Mouse (Mus musculus): Measurements from ENCODE around the gene Sirt7. TPM values are rescaled to one million over a fixed set of nuclear protein-coding genes. Genes with fewer than 3 reads are reported as not detected.

Sirt7 gene
- total RNA-seq, 2 experiments from 2014 or later: 4.5 TPM

DNA sequence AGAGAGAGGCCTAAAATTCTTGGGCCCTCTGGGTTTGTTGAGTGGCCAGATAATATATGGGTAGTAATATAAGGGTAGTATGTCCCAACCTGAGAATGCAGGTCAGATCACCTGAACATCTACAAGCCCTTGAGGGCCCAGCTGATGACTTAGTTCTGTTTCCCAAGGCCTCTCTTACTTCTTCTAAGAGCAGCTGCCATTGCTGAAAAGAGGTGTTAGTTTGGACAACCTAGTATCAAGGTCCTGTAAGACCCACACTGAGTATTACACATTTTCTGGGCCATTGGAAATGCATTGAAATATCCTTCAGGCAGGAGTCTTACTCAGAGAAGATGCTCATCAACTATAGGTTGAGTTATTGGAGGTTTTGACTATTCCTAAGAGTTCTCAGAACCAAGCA, 49.1 kb downstream of the Sirt7 start:
- DNase-seq: no peak
- intact Hi-C loops (cut with DNase I): loop anchor here (2.0 to 5.0 kb wide), 2 partner anchors 33 to 36 kb away; no protein-coding TSS in a partner anchor

DNA sequence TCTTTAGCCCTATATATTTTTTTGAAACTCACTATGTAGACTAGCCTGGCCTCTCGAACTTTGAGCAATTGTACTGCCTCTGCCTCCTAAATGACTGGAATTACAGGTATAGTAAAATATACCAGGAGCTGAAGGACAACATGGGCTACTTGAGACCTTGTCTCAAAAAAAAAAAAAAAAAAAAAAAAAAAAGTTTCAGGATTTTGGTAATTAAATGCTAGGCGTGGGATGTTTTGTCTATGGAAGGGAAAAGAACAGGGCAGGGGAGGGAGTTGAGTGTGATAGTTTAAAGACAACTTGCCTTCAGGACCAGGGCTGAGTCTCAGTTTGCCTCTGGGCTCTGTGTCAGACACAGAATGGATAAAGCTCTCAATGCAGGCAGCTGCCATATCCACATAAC, 50.0 kb downstream of the Sirt7 start:
- no peak for DNase-seq
- intact Hi-C loops (cut with DNase I): loop anchor here (2.0 to 5.0 kb wide), 2 partner anchors 32 to 37 kb away; no protein-coding TSS in a partner anchor

- DNase-seq: no peak
- intact Hi-C loops (cut with DNase I): loop anchor here (2.0 kb wide), 1 partner anchor 31 kb away; no protein-coding TSS in a partner anchor
These were observed 50.8 kb downstream of the Sirt7 start for GRCm38 (mm10) chr11:120574278-120574600.

GRCm38 (mm10) chr11:120573585-120574277, 51.3 kb downstream of the Sirt7 start:
- no peak for DNase-seq
- intact Hi-C loops (cut with DNase I): loop anchor here (2.0 kb wide), 1 partner anchor 31 kb away; no protein-coding TSS in a partner anchor

DNA sequence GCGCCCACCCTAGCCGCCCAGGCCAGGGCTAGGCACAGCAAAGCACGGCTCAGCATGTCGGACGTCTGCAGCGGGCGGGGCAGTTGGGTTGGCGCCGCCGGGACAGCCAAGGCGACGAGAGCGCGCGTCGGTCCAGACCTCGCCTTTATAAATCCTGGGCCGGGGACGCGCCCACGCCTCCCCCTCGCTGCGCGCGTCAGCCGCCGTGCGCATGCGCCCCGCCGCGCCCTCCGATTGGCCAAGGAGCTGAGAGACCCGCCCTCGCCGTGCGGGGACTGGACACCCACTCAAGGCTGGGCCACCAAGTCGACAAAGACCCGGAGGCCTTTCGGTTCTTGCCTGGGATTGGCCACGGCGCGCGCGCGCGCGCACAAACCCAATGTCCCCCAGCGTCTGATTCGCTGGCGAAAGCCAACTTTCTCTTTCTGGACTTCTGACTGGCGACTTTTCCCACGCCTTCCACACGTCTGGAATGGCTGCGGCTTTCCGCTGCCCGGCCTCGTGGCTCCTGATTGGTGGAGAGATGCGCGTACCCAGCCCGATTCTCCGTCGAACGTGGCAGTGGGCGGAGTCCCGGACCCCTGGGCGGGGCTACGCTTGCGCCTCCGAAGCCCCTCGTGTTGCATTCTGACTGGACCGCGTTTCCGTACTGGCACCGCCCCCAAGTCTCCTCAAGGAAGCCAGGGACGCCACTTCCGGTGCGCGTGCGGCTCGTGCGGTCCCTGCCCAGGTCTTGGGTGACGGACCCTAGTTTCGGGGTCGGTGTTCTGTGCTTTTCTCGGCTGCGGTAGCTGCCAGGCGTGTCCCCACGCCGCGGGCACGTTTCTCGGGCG, 52.1 kb downstream of the Sirt7 start, which contains the start of gene P4hb:
P4hb (minus strand) TSS at position 502 of the 833 bp plus-strand sequence.
- intact Hi-C loops (cut with DNase I): no loop called here
- DNase-seq: peak; percentile 99 to 100

DNA sequence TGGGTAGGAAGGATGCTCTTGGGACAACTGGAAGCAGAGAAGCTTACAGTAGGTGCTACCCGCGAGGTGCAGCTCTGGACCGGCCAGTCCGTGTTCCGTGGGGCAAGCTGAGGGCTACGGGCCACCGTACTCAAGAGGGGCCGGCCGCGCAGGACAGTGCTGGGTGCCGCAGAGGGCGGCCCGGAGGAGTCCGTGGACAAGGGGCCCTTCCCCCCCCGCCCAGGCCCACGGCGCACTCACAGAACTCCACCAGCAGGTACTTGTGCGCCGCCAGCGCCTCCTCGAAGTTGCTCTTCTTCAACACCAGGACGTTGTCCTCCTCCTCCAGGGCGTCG, 52.7 kb downstream of the Sirt7 start:
- intact Hi-C loops (cut with DNase I): no loop called here
- no peak for DNase-seq

DNA sequence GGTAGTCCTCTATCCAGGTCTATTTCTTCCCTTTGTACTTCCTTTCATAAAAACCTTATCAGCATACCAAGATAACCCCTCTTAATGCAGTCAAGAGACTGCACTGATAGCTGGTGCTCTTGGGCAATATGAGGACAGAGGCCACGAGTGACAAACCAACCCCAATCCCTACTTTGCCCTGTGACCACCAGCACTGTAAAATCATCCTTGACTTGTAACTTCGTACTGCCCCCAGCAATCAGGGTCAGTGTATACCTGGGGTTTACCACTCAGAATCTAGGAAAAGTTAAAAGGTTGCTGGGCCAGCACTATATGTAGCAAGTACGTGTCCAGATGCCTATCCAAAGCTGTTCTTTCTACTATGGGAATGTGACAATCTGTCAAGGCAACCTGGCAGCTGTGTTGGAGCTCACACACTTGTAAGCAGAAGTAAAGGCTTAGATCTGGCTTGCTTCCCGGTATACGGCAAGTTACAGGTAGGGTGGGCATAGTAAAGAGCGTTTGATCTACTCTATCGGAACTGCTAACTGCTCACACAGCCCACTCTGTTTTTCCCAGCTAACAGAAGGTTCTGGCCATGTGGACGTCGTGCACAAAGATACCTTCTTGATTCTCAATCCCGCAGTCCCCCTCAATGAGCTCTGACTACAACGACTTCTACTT, 53.2 kb downstream of the Sirt7 start:
- DNase-seq: no peak
- intact Hi-C loops (cut with DNase I): no loop called here

GRCm38 (mm10) chr11:120571122-120571521, 53.9 kb downstream of the Sirt7 start:
- intact Hi-C loops (cut with DNase I): no loop called here
- no peak for DNase-seq

Small RNAs within 50 kb of the gene (microRNA-seq; reads per million reads assigned to microRNA genes)
- 0 reads per million in 2 experiments for gene Mir6936

Other genes with a start within 250 kb of the Sirt7 start
- gene Faap100, start 246.5 kb downstream of the Sirt7 start, total RNA-seq (2021): 10 to 100 TPM; 21.7 to 22.9 TPM
- 10 to 100 TPM; 67.6 to 71.0 TPM for gene Nploc4, start 187.5 kb downstream of the Sirt7 start, total RNA-seq (2021)
- under 1 TPM in 1 of 2 experiments, not detected in 1; 0.69 TPM for gene Tspan10, start 182.6 kb downstream of the Sirt7 start, total RNA-seq (2021)
- under 1 TPM in 1 of 2 experiments, not detected in 1; 0.89 TPM for gene Pde6g, start 171.7 kb downstream of the Sirt7 start, total RNA-seq (2021)
- 10 to 100 TPM; 21.4 to 25.6 TPM for gene Oxld1, start 167.2 kb downstream of the Sirt7 start, total RNA-seq (2021)
- 1 to 10 TPM; 4.1 to 6.2 TPM for gene Ccdc137, start 167.1 kb downstream of the Sirt7 start, total RNA-seq (2021)
- gene Arl16, start 157.6 kb downstream of the Sirt7 start, total RNA-seq (2021): 1 to 10 TPM; 4.8 to 6.3 TPM
- 100 to 1,000 TPM; 142 to 144 TPM for gene Mrpl12, start 140.6 kb downstream of the Sirt7 start, total RNA-seq (2021)
- 1 to 10 TPM; 3.7 to 4.5 TPM for gene Slc25a10, start 133.4 kb downstream of the Sirt7 start, total RNA-seq (2021)
- under 1 TPM; 0.18 to 0.25 TPM for gene Gcgr, start 94.5 kb downstream of the Sirt7 start, total RNA-seq (2021)
- gene Mcrip1, start 75.5 kb downstream of the Sirt7 start, total RNA-seq (2021): 10 to 100 TPM; 19.9 to 23.8 TPM
- gene Ppp1r27, start 74.1 kb downstream of the Sirt7 start, total RNA-seq (2021): 100 to 1,000 TPM; 153 to 173 TPM
- 100 to 1,000 TPM; 174 to 203 TPM for gene P4hb, start 52.0 kb downstream of the Sirt7 start, total RNA-seq (2021)
- gene Arhgdia, start 43.6 kb downstream of the Sirt7 start, total RNA-seq (2021): 10 to 100 TPM; 73.1 to 77.1 TPM
- gene Alyref, start 26.9 kb downstream of the Sirt7 start, total RNA-seq (2021): 10 to 100 TPM; 36.1 to 41.5 TPM
- gene Anapc11, start 26.8 kb downstream of the Sirt7 start, total RNA-seq (2021): 10 to 100 TPM; 44.0 to 50.5 TPM
- gene Npb, start 16.8 kb downstream of the Sirt7 start, total RNA-seq (2021): not detected
- 10 to 100 TPM; 26.7 to 33.5 TPM for gene Pcyt2, start 7.3 kb downstream of the Sirt7 start, total RNA-seq (2021)
- gene Mafg, start 8.4 kb upstream of the Sirt7 start, total RNA-seq (2021): 10 to 100 TPM; 48.3 to 53.7 TPM
- 1 to 10 TPM; 3.2 to 5.8 TPM for gene Pycr1, start 18.5 kb upstream of the Sirt7 start, total RNA-seq (2021)
- gene Myadml2, start 22.9 kb upstream of the Sirt7 start, total RNA-seq (2021): 100 to 1,000 TPM; 129 to 137 TPM
- gene Notum, start 35.9 kb upstream of the Sirt7 start, total RNA-seq (2021): not detected
- gene Aspscr1, start 47.7 kb upstream of the Sirt7 start, total RNA-seq (2021): 10 to 100 TPM; 24.4 to 34.0 TPM
- gene Cenpx, start 88.5 kb upstream of the Sirt7 start, total RNA-seq (2021): 10 to 100 TPM; 23.2 to 27.0 TPM
- gene Lrrc45, start 88.7 kb upstream of the Sirt7 start, total RNA-seq (2021): 1 to 10 TPM; 3.7 to 4.1 TPM
- gene Rac3, start 96.2 kb upstream of the Sirt7 start, total RNA-seq (2021): under 1 TPM; 0.84 to 0.92 TPM
- 1 to 10 TPM; 4.5 to 9.2 TPM for gene Dcxr, start 102.0 kb upstream of the Sirt7 start, total RNA-seq (2021)
- 10 to 100 TPM in 1 of 2 experiments, 1 to 10 TPM in 1; 9.2 to 15.8 TPM for gene Cbr2, start 106.9 kb upstream of the Sirt7 start, total RNA-seq (2021)
- 10 to 100 TPM; 29.5 to 31.9 TPM for gene Hmga1b, start 137.6 kb upstream of the Sirt7 start, total RNA-seq (2021)
- 1 to 10 TPM; 9.9 to 10.0 TPM for gene Rfng, start 159.0 kb upstream of the Sirt7 start, total RNA-seq (2021)
- 10 to 100 TPM; 52.6 to 52.7 TPM for gene Gps1, start 159.0 kb upstream of the Sirt7 start, total RNA-seq (2021)
- gene Dus1l, start 171.2 kb upstream of the Sirt7 start, total RNA-seq (2021): 10 to 100 TPM; 31.3 to 32.9 TPM
- 10 to 100 TPM; 12.5 to 20.0 TPM for gene Fasn, start 199.3 kb upstream of the Sirt7 start, total RNA-seq (2021)